Mouse (Mus musculus): ENCODE measurements around the gene Sec14l5.

GRCm38 (mm10) chr16:5216686-5217085, 69.8 kb downstream of the Sec14l5 start:
- TF ChIP-seq POLR2AphosphoS2 (IDR thresholded peaks at IDR 0.05; ENCODE audit: low read length), result no peak
- TF ChIP-seq POLR2A (IDR thresholded peaks at IDR 0.05; ENCODE audit: control insufficient read depth in 1 of 2, insufficient read depth in 1 of 2, low read depth in 1 of 2, low read length in 2 of 2, poor library complexity in 1 of 2), result no peak
- TF ChIP-seq ETS1 (IDR thresholded peaks at IDR 0.05; ENCODE audit: low read depth, low read length), result no peak
